Mouse (Mus musculus) forebrain, embryonic 10.5 days (tissue): Measurements from ENCODE around the gene Tmprss3. TPM values are rescaled to one million over a fixed set of nuclear protein-coding genes. Genes with fewer than 3 reads are reported as not detected.

Experiments
- DNase-seq: peaks from one replicate; pipeline ENCODE4 v3.0.0-alpha.2; 2017; ENCODE audit warnings: low spot score; ENCODE audit errors: extremely low spot score
- H3K27ac ChIP-seq: fragments of 300-500 bp; sonication (generic); 2 replicates; pipeline ENCODE4 v1.5.1; 2016; ENCODE audit warnings: mild to moderate bottlenecking
- H3K27me3 ChIP-seq: fragments of 300-500 bp; sonication (generic); 2 replicates; pipeline ENCODE4 v1.6.1; 2016; ENCODE audit warnings: mild to moderate bottlenecking; ENCODE audit not compliant: poor library complexity, severe bottlenecking
- H3K36me3 ChIP-seq: fragments of 300-500 bp; sonication (generic); replicated peaks from 2 replicates; pipeline ENCODE4 v1.6.1; 2016; ENCODE audit warnings: mild to moderate bottlenecking, moderate library complexity
- H3K4me1 ChIP-seq: fragments of 300-500 bp; sonication (generic); 2 replicates; pipeline ENCODE4 v1.6.1; 2016
- H3K4me3 ChIP-seq: fragments of 300-500 bp; sonication (generic); 2 replicates; pipeline ENCODE4 v1.5.1; 2016; ENCODE audit warnings: mild to moderate bottlenecking, moderate library complexity
- H3K9me3 ChIP-seq: fragments of 300-500 bp; sonication (generic); 2 replicates; pipeline ENCODE4 v1.6.1; 2016; ENCODE audit warnings: mild to moderate bottlenecking, moderate library complexity
- WGBS: fragments of 180-500 bp; shearing (Covaris S2); methylation state at CpG from one replicate; pipeline ENCODE4 v1.1.7; 2016; 5-methylcytosine and 5-hydroxymethylcytosine counted together
- polyA plus RNA-seq: library from polyadenylated mRNA; unstranded; fragments of >200 nt; fragmentation: Nextera tagmentation; extraction: Ambion mirVana; gene quantifications from 2 replicates; pipeline ENCODE4 v1.2.1, GENCODE M21; 2016

Gene Tmprss3
- not detected in 2 replicates for polyA plus RNA-seq

- Histone ChIP-seq H3K9me3 (no peaks in the 10 kb centered on the region), H3K4me3 (no peak within 1 kb of the TSS), H3K27me3 (no peaks in the 10 kb centered on the region), H3K36me3 (no peaks in the 10 kb centered on the region), H3K27ac (no peak within 1 kb of the TSS), H3K4me1 (0 out of 2 replicates have a peak, but pooled peaks cover 10% of the 10 kb centered on the region)
- DNase-seq = no peak
- WGBS = 89% methylated on average over 11 of the region's 11 CpGs
Observed at GRCm38 (mm10) chr17:31198877-31199276, at the start of gene Tmprss3. Gene Tmprss3 (minus strand): TSS chr17:31198977.

- no peaks in the 10 kb centered on the region for H3K36me3 ChIP-seq
- H3K4me3 ChIP-seq = no peak overlapping the region
- H3K27ac ChIP-seq = no peak overlapping the region
- 0 out of 2 replicates have a peak, but pooled peaks cover 3% of the 10 kb centered on the region for H3K4me1 ChIP-seq
- WGBS = 40% methylated on average over 5 of the region's 5 CpGs
- no peaks in the 10 kb centered on the region for H3K27me3 ChIP-seq
- DNase-seq = no peak
- peaks cover 3% of the 10 kb centered on the region; the same call in 1 of the 2 replicates for H3K9me3 ChIP-seq
Observed at GRCm38 (mm10) chr17:31247144-31247543, 48.4 kb upstream of the Tmprss3 start.

- WGBS = 84% methylated on average over 5 of the region's 5 CpGs
- 0 out of 2 replicates have a peak, but pooled peaks cover 3% of the 10 kb centered on the region for H3K4me1 ChIP-seq
- H3K27ac ChIP-seq = no peak overlapping the region
- no peak overlapping the region for H3K4me3 ChIP-seq
- H3K36me3 ChIP-seq = no peaks in the 10 kb centered on the region
- peaks cover 3% of the 10 kb centered on the region; the same call in 1 of the 2 replicates for H3K9me3 ChIP-seq
- no peaks in the 10 kb centered on the region for H3K27me3 ChIP-seq
- DNase-seq = no peak
Observed at GRCm38 (mm10) chr17:31245321-31245720, 46.5 kb upstream of the Tmprss3 start.

GRCm38 (mm10) chr17:31242764-31243163 is 44.0 kb upstream of the Tmprss3 start:
- no peaks in the 10 kb centered on the region for H3K36me3 ChIP-seq
- 0% methylated on average over 1 of the region's 1 CpGs for WGBS
- no peak overlapping the region for H3K4me3 ChIP-seq
- DNase-seq = no peak
- H3K4me1 ChIP-seq = 0 out of 2 replicates have a peak, but pooled peaks cover 3% of the 10 kb centered on the region
- H3K27me3 ChIP-seq = no peaks in the 10 kb centered on the region
- peaks cover 3% of the 10 kb centered on the region; the same call in 1 of the 2 replicates for H3K9me3 ChIP-seq
- no peak overlapping the region for H3K27ac ChIP-seq

- Histone ChIP-seq H3K27me3 (no peaks in the 10 kb centered on the region), H3K4me1 (no peaks in the 10 kb centered on the region), H3K4me3 (no peak overlapping the region), H3K9me3 (peaks cover 3% of the 10 kb centered on the region; the same call in 1 of the 2 replicates), H3K36me3 (no peaks in the 10 kb centered on the region), H3K27ac (no peak overlapping the region)
- no peak for DNase-seq
- 89% methylated on average over 8 of the region's 8 CpGs for WGBS
Observed at GRCm38 (mm10) chr17:31241156-31241555, 42.4 kb upstream of the Tmprss3 start.

- H3K27ac ChIP-seq = no peak overlapping the region
- H3K4me3 ChIP-seq = no peak overlapping the region
- no peaks in the 10 kb centered on the region for H3K36me3 ChIP-seq
- H3K4me1 ChIP-seq = no peaks in the 10 kb centered on the region
- no peak for DNase-seq
- 79% methylated on average over 7 of the region's 7 CpGs for WGBS
- no peaks in the 10 kb centered on the region for H3K27me3 ChIP-seq
- no peaks in the 10 kb centered on the region for H3K9me3 ChIP-seq
Observed at GRCm38 (mm10) chr17:31238234-31239020, 39.6 kb upstream of the Tmprss3 start.

- H3K9me3 ChIP-seq = no peaks in the 10 kb centered on the region
- WGBS = 93% methylated on average over 1 of the region's 1 CpGs
- no peaks in the 10 kb centered on the region for H3K27me3 ChIP-seq
- H3K36me3 ChIP-seq = no peaks in the 10 kb centered on the region
- H3K4me3 ChIP-seq = no peak overlapping the region
- no peak for DNase-seq
- no peak overlapping the region for H3K27ac ChIP-seq
- peaks cover 10% of the 10 kb centered on the region for H3K4me1 ChIP-seq
Observed at GRCm38 (mm10) chr17:31235915-31236314, 37.1 kb upstream of the Tmprss3 start.

GRCm38 (mm10) chr17:31232251-31233010 is 33.7 kb upstream of the Tmprss3 start:
- WGBS = 53% methylated on average over 8 of the region's 8 CpGs
- DNase-seq = no peak
- Histone ChIP-seq H3K27me3 (no peaks in the 10 kb centered on the region), H3K27ac (no peak overlapping the region), H3K4me1 (peaks cover 10% of the 10 kb centered on the region), H3K9me3 (no peaks in the 10 kb centered on the region), H3K36me3 (no peaks in the 10 kb centered on the region), H3K4me3 (no peak overlapping the region)

GRCm38 (mm10) chr17:31231780-31232179 is 33.0 kb upstream of the Tmprss3 start:
- 60% methylated on average over 6 of the region's 6 CpGs for WGBS
- H3K27me3 ChIP-seq = no peaks in the 10 kb centered on the region
- DNase-seq = no peak

GRCm38 (mm10) chr17:31226931-31227330 is 28.2 kb upstream of the Tmprss3 start:
- DNase-seq = no peak
- Histone ChIP-seq H3K36me3 (no peaks in the 10 kb centered on the region), H3K4me3 (no peak overlapping the region), H3K27me3 (no peaks in the 10 kb centered on the region), H3K9me3 (no peaks in the 10 kb centered on the region), H3K4me1 (peaks cover 3% of the 10 kb centered on the region), H3K27ac (no peak overlapping the region)
- WGBS = 86% methylated on average over 7 of the region's 7 CpGs

More at GRCm38 (mm10) chr17:31231780-31232179, 33.0 kb upstream of the Tmprss3 start:
- Histone ChIP-seq H3K4me1 (peaks cover 10% of the 10 kb centered on the region), H3K4me3 (no peak overlapping the region), H3K27ac (no peak overlapping the region), H3K36me3 (no peaks in the 10 kb centered on the region), H3K9me3 (no peaks in the 10 kb centered on the region)

GRCm38 (mm10) chr17:31226368-31226767 is 27.6 kb upstream of the Tmprss3 start:
- Histone ChIP-seq H3K9me3 (no peaks in the 10 kb centered on the region), H3K27ac (no peak overlapping the region), H3K27me3 (no peaks in the 10 kb centered on the region), H3K4me1 (no peaks in the 10 kb centered on the region), H3K36me3 (no peaks in the 10 kb centered on the region), H3K4me3 (no peak overlapping the region)
- no peak for DNase-seq
- WGBS = 85% methylated on average over 3 of the region's 3 CpGs

- WGBS = 90% methylated on average over 8 of the region's 8 CpGs
- Histone ChIP-seq H3K27ac (no peak overlapping the region), H3K27me3 (no peaks in the 10 kb centered on the region), H3K4me3 (no peak overlapping the region), H3K9me3 (no peaks in the 10 kb centered on the region), H3K4me1 (no peaks in the 10 kb centered on the region), H3K36me3 (no peaks in the 10 kb centered on the region)
- no peak for DNase-seq
Observed at GRCm38 (mm10) chr17:31224591-31224990, 25.8 kb upstream of the Tmprss3 start.

- 76% methylated on average over 7 of the region's 7 CpGs for WGBS
- Histone ChIP-seq H3K27me3 (no peaks in the 10 kb centered on the region), H3K4me3 (no peak overlapping the region), H3K4me1 (no peaks in the 10 kb centered on the region), H3K27ac (no peak overlapping the region), H3K36me3 (no peaks in the 10 kb centered on the region), H3K9me3 (no peaks in the 10 kb centered on the region)
- DNase-seq = no peak
Observed at GRCm38 (mm10) chr17:31223835-31224234, 25.1 kb upstream of the Tmprss3 start.
